Mouse (Mus musculus) brain, embryonic 14.5 days (tissue): Measurements from ENCODE around the gene Pacrg. TPM values are rescaled to one million over a fixed set of nuclear protein-coding genes. Genes with fewer than 3 reads are reported as not detected.

Experiments used
- DNase-seq: peaks from one replicate; pipeline ENCODE4 v3.0.0-alpha.2; 2011; ENCODE audit warnings: low read depth
- CTCF ChIP-seq: fragments of 200-500 bp; IDR thresholded peaks from 2 replicates; pipeline ENCODE4 v1.5.1; 2012; ENCODE audit warnings: inconsistent platforms, mild to moderate bottlenecking, moderate library complexity, borderline replicate concordance; ENCODE audit not compliant: insufficient read depth, insufficient read length; ENCODE audit errors: extremely low read depth
- POLR2A ChIP-seq: fragments of 200-500 bp; IDR thresholded peaks from 2 replicates; pipeline ENCODE4 v1.6.1; 2012; ENCODE audit warnings: mild to moderate bottlenecking, inconsistent platforms, borderline replicate concordance; ENCODE audit not compliant: poor library complexity, insufficient read depth, insufficient read length, severe bottlenecking; ENCODE audit errors: extremely low read depth
- polyA plus RNA-seq: library from polyadenylated mRNA; depleted of rRNA; stranded (reverse); fragments of >200 nt; gene quantifications from 2 replicates; pipeline ENCODE4 v1.2.3, GENCODE M21; 2012

The Pacrg gene
- polyA plus RNA-seq, 1 experiment = 9.8 TPM

DNA sequence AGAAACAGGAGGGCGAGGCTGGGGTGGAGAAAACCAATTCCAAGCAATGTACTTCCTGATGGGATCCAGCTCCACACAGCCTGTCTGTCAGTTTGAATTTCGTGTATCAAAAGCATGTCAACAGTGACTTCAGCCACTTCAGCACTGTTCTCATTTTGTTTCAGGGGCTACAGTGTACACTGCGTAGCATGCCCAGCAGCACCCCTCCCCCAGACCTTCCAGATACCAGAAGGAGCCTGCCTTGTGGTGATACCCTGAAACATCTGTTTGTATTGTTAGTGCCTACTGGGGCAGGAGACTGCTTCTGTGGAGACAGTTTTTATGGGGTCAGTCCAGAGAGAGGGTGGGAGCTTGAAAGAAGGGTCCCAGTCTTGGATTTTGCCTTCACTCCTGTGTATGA lies 466.4 kb downstream of the Pacrg start:
- TF ChIP-seq POLR2A (no peak), CTCF (no peak)

DNA sequence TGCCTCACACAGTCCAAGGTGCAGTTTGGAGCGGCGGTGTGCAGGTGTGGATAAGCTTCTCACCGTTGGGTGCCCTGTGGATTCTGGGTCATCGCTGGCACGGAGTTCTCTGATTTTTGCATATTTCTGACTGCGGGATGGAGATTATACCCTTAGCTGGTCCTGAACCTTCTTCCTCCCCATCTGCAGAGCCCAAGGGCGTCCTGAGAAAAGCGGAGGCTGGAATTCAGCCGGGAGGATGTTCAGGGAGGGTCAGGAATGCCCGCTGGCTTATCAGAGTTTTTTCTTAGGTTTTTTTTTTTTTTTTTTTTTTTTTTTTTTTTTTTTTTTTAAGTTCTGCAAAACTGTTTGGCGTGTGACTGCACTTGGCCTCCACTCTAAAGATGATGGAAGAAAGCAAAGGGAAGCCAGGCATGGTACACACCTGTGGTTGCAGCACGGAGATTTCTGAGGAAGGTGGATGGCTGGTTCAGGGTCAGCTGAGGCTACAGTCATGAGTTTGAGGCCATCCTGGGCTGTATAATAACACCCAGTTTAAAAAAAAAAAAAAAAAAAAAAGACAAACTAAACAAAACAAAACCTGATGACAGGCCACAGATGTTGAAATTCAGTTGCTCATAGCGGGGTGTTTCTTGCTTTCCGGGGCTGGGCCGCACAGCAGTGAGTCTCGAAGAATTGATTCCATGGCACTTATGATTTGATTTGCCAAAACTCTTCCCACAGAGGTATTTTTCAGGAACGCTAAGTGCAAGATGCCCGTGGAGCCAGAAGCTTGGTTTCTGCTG lies 467.9 kb downstream of the Pacrg start:
- no peak for DNase-seq
- no peak for TF ChIP-seq CTCF
- no peak for TF ChIP-seq POLR2A

More for the DNA sequence above, 466.4 kb downstream of the Pacrg start:
- DNase-seq = no peak

DNA sequence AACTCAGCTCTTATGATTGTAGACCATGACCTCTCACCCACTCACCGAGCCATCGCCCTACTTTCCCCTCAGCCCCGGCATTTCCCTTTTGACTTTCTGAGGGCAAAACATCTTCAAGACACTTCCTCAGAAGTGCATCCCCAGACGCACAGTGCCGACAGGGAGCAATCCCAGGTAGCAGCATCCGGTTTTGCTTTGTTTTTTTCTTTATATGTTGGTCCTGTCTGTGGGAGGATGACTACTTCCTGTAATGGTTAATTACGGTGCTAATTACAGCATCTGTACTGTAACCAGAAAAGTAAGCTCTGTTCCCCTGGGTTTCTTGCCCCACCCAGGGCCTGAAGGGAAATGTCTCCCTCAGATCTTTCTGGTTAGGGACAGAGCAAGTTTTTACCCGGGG lies 468.6 kb downstream of the Pacrg start:
- no peak for DNase-seq
- TF ChIP-seq POLR2A (no peak), CTCF (no peak)

DNA sequence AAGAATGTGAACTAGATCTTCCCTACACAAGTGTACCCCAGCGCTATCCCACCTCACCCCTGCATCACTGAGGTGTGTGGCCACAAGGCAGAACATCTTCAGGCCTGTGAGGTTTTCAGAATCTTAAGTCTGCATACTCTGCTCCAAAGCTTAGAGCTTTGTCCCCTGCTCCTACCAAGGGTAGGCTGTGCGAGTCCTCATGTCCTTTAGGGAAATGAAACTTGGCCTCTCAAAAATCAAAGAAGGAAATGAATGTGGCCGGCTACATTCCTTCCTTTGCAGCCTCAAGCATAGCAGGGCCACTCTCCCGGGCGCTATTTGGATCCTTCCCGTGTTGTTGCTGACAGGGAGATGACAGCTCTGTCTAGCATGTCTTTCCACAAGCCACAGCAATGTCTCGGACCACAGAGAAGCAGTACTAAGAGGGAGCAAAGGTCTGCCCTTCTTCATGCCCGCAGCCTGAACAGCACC lies 469.4 kb downstream of the Pacrg start:
- TF ChIP-seq POLR2A = no peak
- no peak for DNase-seq

- TF ChIP-seq CTCF (no peak), POLR2A (no peak)
- no peak for DNase-seq
Measured at GRCm38 (mm10) chr17:10369961-10370659, 470.0 kb downstream of the Pacrg start.

DNA sequence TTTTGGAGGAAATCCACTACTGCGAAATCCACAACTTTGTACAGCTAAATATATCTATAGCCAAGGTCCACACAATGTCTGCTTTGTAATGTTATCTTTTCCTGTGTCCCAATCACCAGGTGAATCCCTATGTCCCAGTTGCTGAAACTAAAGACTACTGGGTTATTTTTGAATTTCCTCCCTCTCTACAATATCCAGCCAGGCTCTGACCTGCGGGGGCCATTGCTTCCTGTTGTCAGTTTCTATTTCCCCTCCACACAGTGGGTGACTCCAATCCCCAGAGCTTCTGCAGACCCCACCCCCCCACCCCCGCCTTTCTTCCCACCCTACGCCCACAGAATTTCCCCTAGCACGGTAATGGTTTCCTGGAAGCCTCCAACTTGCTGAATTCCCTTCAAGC lies 473.1 kb downstream of the Pacrg start:
- TF ChIP-seq CTCF = no peak
- no peak for TF ChIP-seq POLR2A

GRCm38 (mm10) chr17:10366577-10366976 lies 473.5 kb downstream of the Pacrg start:
- TF ChIP-seq POLR2A (no peak), CTCF (no peak)
- DNase-seq = no peak

More for the DNA sequence above, 473.1 kb downstream of the Pacrg start:
- no peak for DNase-seq

GRCm38 (mm10) chr17:10365501-10366482 lies 474.3 kb downstream of the Pacrg start:
- DNase-seq = no peak
- TF ChIP-seq POLR2A = no peak
- TF ChIP-seq CTCF = no peak

DNA sequence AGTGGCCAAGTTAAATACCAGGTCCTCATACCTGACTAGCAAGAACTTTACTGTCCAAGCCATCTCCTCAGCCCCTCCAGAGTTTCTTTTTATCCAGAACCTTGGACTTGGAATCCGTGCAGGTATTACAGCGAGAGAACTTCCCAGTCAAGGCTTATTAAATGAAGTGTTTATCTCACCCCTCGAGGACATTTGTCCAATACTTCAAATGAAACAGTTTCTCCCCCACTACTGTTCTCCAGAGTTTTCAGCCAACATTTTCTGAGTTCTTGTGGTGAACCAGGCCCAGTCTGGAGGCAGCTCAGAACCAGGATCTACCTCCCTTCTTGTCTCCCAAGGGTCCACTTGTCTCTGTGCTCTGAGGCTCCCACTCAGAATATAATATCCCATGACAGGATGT lies 477.0 kb downstream of the Pacrg start:
- TF ChIP-seq CTCF = no peak
- TF ChIP-seq POLR2A = no peak
- no peak for DNase-seq

- DNase-seq = no peak
- TF ChIP-seq POLR2A (no peak), CTCF (no peak)
Measured at GRCm38 (mm10) chr17:10361882-10362291, 478.2 kb downstream of the Pacrg start.

DNA sequence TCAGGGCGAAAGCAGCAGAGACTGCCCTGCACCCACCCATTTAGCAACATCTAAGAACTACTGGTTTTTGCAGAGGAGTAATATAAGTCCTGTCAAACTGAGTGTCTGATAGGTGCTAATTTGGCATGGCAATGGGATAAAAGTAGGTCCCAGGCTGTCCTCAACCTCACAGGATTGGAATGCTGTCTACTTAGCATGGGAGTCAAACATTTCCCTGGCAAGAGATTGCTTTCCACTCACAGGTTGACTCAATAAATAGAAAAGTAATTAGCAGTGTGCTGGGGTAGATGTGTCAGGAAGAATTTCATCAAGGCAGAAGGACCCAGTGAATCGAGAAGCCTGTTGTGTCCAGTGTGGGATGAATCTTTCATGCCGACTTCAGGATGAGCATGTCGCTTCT lies 479.4 kb downstream of the Pacrg start:
- no peak for TF ChIP-seq CTCF
- no peak for TF ChIP-seq POLR2A
- DNase-seq = peak; percentile 63
